Mouse (Mus musculus): ENCODE data around the gene Otop2.

Otop2 gene

GRCm38 (mm10) chr11:115371354-115371753 is 64.4 kb downstream of the Otop2 start:
- CTCF ChIA-PET: interaction anchor here in 1 of 4 experiments (1.0 kb wide), 1 partner anchor 17 kb away, joined by 3 read pairs; no protein-coding TSS in a partner anchor

GRCm38 (mm10) chr11:115372015-115372414 is 65.1 kb downstream of the Otop2 start:
- ChIA-PET POLR2A (no interaction called here), CTCF (no interaction called here)

More at GRCm38 (mm10) chr11:115371354-115371753, 64.4 kb downstream of the Otop2 start:
- POLR2A ChIA-PET: interaction anchor here in 1 of 4 experiments (0.6 kb wide), 1 partner anchor 25 kb away, joined by 3 read pairs; no protein-coding TSS in a partner anchor

GRCm38 (mm10) chr11:115372737-115373136 is 65.8 kb downstream of the Otop2 start:
- ChIA-PET CTCF (no interaction called here), POLR2A (no interaction called here)

GRCm38 (mm10) chr11:115373805-115374694 is 67.1 kb downstream of the Otop2 start:
- ChIA-PET POLR2A (interaction anchor here (0.6 to 1.2 kb wide), 6 partner anchors 9 to 439 kb away, joined by 3 to 5 read pairs (median 4); partner anchors contain the start of gene Caskin2 (in 1 of the 4)), CTCF (interaction anchor here in 1 of 4 experiments (0.6 kb wide), 1 partner anchor 118 kb away, joined by 4 read pairs; no protein-coding TSS in a partner anchor)

- POLR2A ChIA-PET: interaction anchor here (0.6 to 1.2 kb wide), 7 partner anchors 8 to 439 kb away, joined by 3 to 5 read pairs (median 4); partner anchors contain the start of gene Caskin2 (in 1 of the 4)
- CTCF ChIA-PET: interaction anchor here in 2 of 4 experiments (0.6 to 1.3 kb wide), 2 partner anchors 118 to 150 kb away, joined by 3 to 4 read pairs; no protein-coding TSS in a partner anchor
These were observed 67.9 kb downstream of the Otop2 start for GRCm38 (mm10) chr11:115374695-115375425.

GRCm38 (mm10) chr11:115376722-115377121 is 69.8 kb downstream of the Otop2 start:
- POLR2A ChIA-PET: interaction anchor here in 3 of 4 experiments (0.6 to 1.0 kb wide), 3 partner anchors 12 to 42 kb away, joined by 3 to 4 read pairs (median 3); partner anchors contain the start of gene Otop3 (in 1 of the 3)
- CTCF ChIA-PET: no interaction called here

GRCm38 (mm10) chr11:115377254-115377653 is 70.3 kb downstream of the Otop2 start:
- CTCF ChIA-PET: interaction anchor here in 3 of 4 experiments (0.5 to 1.0 kb wide), 4 partner anchors 9 to 151 kb away, joined by 3 to 4 read pairs (median 3); partner anchors contain the start of gene Hid1 (in 1 of the 3)
- POLR2A ChIA-PET: interaction anchor here in 2 of 4 experiments (0.6 to 1.0 kb wide), 4 partner anchors 13 to 42 kb away, joined by 3 to 6 read pairs (median 3); partner anchors contain the start of gene Otop3 (in 1 of the 2)

GRCm38 (mm10) chr11:115377854-115378253 is 70.9 kb downstream of the Otop2 start:
- ChIA-PET CTCF (interaction anchor here (0.5 to 1.0 kb wide), 6 partner anchors 10 to 150 kb away, joined by 3 to 4 read pairs (median 3); partner anchors contain the start of gene Hid1 (in 1 of the 4)), POLR2A (interaction anchor here in 1 of 4 experiments (1.0 to 1.2 kb wide), 4 partner anchors 11 to 35 kb away, joined by 3 to 6 read pairs (median 4); partner anchors contain the start of gene Hid1)

GRCm38 (mm10) chr11:115381276-115381675 is 74.3 kb downstream of the Otop2 start:
- ChIA-PET CTCF (interaction anchor here (0.6 to 2.0 kb wide), 20 partner anchors 9 to 1316 kb away, joined by 3 to 8 read pairs (median 3); partner anchors contain the start of genes Hid1 (in 2 of the 4), Armc7 (in 1 of the 4), Fdxr (in 1 of the 4) and Mrpl58 (in 1 of the 4)), POLR2A (interaction anchor here in 3 of 4 experiments (0.6 to 4.7 kb wide), 47 partner anchors 9 to 643 kb away, joined by 3 to 44 read pairs (median 4); partner anchors contain the start of genes Mrpl58 (in 3 of the 3), Armc7 (in 2 of the 3), Fdxr (in 2 of the 3) and Hid1 (in 2 of the 3))
